Mouse (Mus musculus) stomach, postnatal 0 days (tissue): Measurements from ENCODE around the gene Vps35l. TPM values are rescaled to one million over a fixed set of nuclear protein-coding genes. Genes with fewer than 3 reads are reported as not detected.
A peak's percentile ranks its signal among the peaks of the same experiment; 100 is the strongest.

ENCODE experiments used
- ATAC-seq: fragments of 200-750 bp; cut with Nextera tagmentation; 2 replicates; pipeline ENCODE4 v1.8.0; 2017; ENCODE audit not compliant: low FRiP score, low TSS enrichment
- DNase-seq: peaks from one replicate; pipeline ENCODE4 v3.0.0-alpha.2; 2016; ENCODE audit warnings: low spot score
- H3K27ac ChIP-seq: fragments of 300-500 bp; sonication (generic); replicated peaks from 2 replicates; pipeline ENCODE4 v1.5.1; 2014; ENCODE audit warnings: mild to moderate bottlenecking, control low read depth
- H3K27me3 ChIP-seq: fragments of 300-500 bp; sonication (generic); 2 replicates; pipeline ENCODE4 v1.6.1; 2014; ENCODE audit warnings: low read length; ENCODE audit not compliant: control insufficient read depth, insufficient read depth
- H3K36me3 ChIP-seq: fragments of 300-500 bp; sonication (generic); 2 replicates; pipeline ENCODE4 v1.6.1; 2014; ENCODE audit warnings: low read length, mixed read lengths; ENCODE audit not compliant: control insufficient read depth, insufficient read depth
- H3K4me1 ChIP-seq: fragments of 300-500 bp; sonication (generic); replicated peaks from 2 replicates; pipeline ENCODE4 v1.6.1; 2014; ENCODE audit warnings: antibody characterized with exemption; ENCODE audit not compliant: control insufficient read depth, insufficient read depth
- H3K4me2 ChIP-seq: fragments of 300-500 bp; sonication (generic); replicated peaks from 2 replicates; pipeline ENCODE4 v1.6.1; 2014; ENCODE audit warnings: low read depth, mild to moderate bottlenecking, control low read depth, moderate library complexity
- H3K4me3 ChIP-seq: fragments of 300-500 bp; sonication (generic); 2 replicates; pipeline ENCODE4 v1.5.1; 2014; ENCODE audit warnings: low read depth, low read length, control low read depth
- H3K9ac ChIP-seq: fragments of 300-500 bp; sonication (generic); 2 replicates; pipeline ENCODE4 v1.6.1; 2014; ENCODE audit warnings: mild to moderate bottlenecking, low read length, control low read depth, mixed read lengths
- H3K9me3 ChIP-seq: fragments of 300-500 bp; sonication (generic); 2 replicates; pipeline ENCODE4 v1.6.1; 2016; ENCODE audit warnings: low read length; ENCODE audit not compliant: control insufficient read depth
- CTCF ChIP-seq: IDR thresholded peaks from 2 replicates; pipeline ENCODE4 v1.5.1; 2016; ENCODE audit warnings: antibody characterized with exemption, low read depth, mild to moderate bottlenecking, moderate library complexity
- EP300 ChIP-seq: optimal IDR thresholded peaks from 2 replicates; pipeline ENCODE3; 2016; ENCODE audit warnings: antibody characterized with exemption
- WGBS: fragments of 180-500 bp; shearing (Covaris S2); extraction: QIAGEN DNeasy Blood & Tissue Kit; methylation state at CpG from one replicate; pipeline ENCODE4 v1.1.7; 2014; 5-methylcytosine and 5-hydroxymethylcytosine counted together
- polyA plus RNA-seq: library from polyadenylated mRNA; unstranded; fragments of >200 nt; fragmentation: Nextera tagmentation; extraction: Ambion mirVana; gene quantifications from 2 replicates; pipeline ENCODE4 v1.2.1, GENCODE M21; 2015

The Vps35l gene
- polyA plus RNA-seq, 1 experiment from 2014 or later, result 32.7 TPM

DNA sequence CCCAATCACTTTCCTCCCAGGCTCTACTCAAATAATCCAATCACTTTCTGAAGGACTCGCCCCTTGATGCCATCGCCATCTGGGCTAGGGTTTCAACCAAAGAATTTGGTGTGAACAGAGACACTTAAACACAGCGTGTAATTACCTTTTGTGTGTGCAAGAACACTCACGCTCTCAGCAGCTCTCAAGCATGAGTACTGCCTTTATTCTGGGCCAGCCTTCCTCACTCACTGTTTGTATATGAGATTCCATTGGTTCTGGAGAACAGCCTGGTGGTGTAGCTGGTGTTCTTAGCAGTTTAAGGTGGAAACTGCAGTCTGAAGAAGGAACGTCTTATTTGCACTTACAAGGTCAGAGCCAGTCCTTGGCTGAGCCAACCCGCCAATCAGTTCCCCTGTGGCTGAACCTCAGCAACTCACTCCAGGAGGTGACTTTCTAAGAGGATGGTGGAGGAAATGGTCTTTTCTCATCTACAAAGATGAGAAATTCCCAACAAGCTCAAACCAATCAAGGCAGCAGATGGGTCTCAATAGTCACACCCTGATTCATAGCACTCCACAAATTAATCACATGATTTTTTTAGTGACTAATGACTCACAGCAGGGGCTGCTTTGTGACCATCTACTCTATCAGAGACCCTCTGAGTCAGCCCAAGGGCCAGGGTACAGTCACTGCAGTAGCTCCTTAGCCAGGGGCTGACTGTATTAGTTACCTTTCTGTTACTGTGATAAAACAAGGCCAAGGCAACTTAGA, 147.5 kb downstream of the Vps35l start:
- TF ChIP-seq CTCF, result no peak
- TF ChIP-seq EP300, result no peak
- no peak for DNase-seq
- Histone ChIP-seq H3K4me3 (no peak overlapping the region), H3K27ac (no peak overlapping the region), H3K27me3 (no peaks in the 10 kb centered on the region), H3K4me1 (peaks cover 3% of the 10 kb centered on the region; the same call in 1 of the 2 replicates), H3K4me2 (no peak overlapping the region), H3K9me3 (no peaks in the 10 kb centered on the region), H3K36me3 (no peaks in the 10 kb centered on the region), H3K9ac (no peak overlapping the region)
- 39% methylated on average over 6 of the region's 6 CpGs for WGBS
- no peak for ATAC-seq

DNA sequence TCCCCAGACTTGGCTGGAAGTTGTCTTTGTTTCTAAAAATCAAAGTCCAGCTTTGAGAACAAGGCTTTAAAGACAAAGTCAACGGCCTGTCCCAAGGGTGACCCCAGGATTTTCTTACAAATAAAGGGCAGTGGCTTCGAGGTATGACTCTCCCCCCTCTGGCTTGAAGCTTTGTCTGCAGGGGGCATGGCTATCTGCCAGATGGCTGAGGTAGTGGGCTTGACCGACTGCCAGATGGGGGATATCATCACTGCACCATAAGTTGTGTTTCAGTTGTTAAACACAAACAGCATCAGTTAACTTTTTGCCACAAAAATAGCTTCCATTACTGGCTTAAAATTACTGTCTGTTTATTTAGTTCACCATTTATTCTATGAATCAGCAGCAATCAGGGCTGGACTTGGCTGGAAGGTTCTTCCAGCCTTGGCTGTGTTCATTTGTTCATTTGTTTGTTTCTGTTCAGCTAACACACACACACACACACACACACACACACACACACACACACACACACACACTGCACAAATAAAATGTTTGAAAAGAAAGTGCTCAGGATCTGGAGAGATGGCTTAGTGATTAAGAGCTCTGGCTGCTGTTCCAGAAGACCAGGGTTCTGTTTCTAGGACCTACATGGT, 149.1 kb downstream of the Vps35l start:
- H3K9me3 ChIP-seq, result no peaks in the 10 kb centered on the region
- peaks cover 3% of the 10 kb centered on the region; the same call in 1 of the 2 replicates for H3K4me1 ChIP-seq
- no peak overlapping the region for H3K9ac ChIP-seq
- H3K27me3 ChIP-seq, result no peaks in the 10 kb centered on the region
- DNase-seq (peak; percentile 49), ATAC-seq (peak; percentile 71)
- 14% methylated on average over 3 of the region's 3 CpGs for WGBS
- no peak overlapping the region for H3K27ac ChIP-seq
- H3K4me2 ChIP-seq, result no peak overlapping the region
- H3K4me3 ChIP-seq, result no peak overlapping the region
- H3K36me3 ChIP-seq, result no peaks in the 10 kb centered on the region
- TF ChIP-seq EP300, result no peak
- TF ChIP-seq CTCF, result no peak

Other genes with a start within 250 kb of the Vps35l start
- 6.1 and 6.7 TPM in 2 replicates for gene Itpripl2, start 248.3 kb upstream of the Vps35l start, polyA plus RNA-seq
- 83.6 and 86.9 TPM in 2 replicates for gene Coq7, start 206.9 kb upstream of the Vps35l start, polyA plus RNA-seq
- 5.9 and 7.0 TPM in 2 replicates for gene Tmc7, start 155.5 kb upstream of the Vps35l start, polyA plus RNA-seq
- 7.9 and 8.5 TPM in 2 replicates for gene Tmc5, start 142.9 kb upstream of the Vps35l start, polyA plus RNA-seq
- gene Gde1, start 34.4 kb upstream of the Vps35l start, polyA plus RNA-seq, result 204 and 212 TPM in 2 replicates
- gene Ccp110, start 27.7 kb upstream of the Vps35l start, polyA plus RNA-seq, result 2.6 and 2.7 TPM in 2 replicates
- 1.1 and 1.5 TPM in 2 replicates for gene Iqck, start 115.5 kb downstream of the Vps35l start, polyA plus RNA-seq
- gene Knop1, start 116.0 kb downstream of the Vps35l start, polyA plus RNA-seq, result 41.7 and 51.4 TPM in 2 replicates